Mouse (Mus musculus) hindbrain, embryonic 11.5 days (tissue): ENCODE measurements at regions not wholly inside any gene's neighbourhood (a gene's known extent, or its start where the extent isn't known, plus 50 kb on each side); places are given as distances from the start of the nearest gene placed in this dataset.
"Not testable (repeated sequence)": the region's sequence is repeated elsewhere in the genome, so short reads cannot be mapped to it uniquely, and the experiment has no call there.

Source experiments
- ATAC-seq: fragments of 200-750 bp; cut with Nextera tagmentation; 2 replicates; pipeline ENCODE4 v1.8.0; 2017; ENCODE audit warnings: mild to moderate bottlenecking, moderate TSS enrichment, moderate library complexity; ENCODE audit not compliant: low FRiP score
- DNase-seq: peaks from one replicate; pipeline ENCODE4 v3.0.0-alpha.2; 2015; ENCODE audit warnings: low spot score
- H3K27ac ChIP-seq: fragments of 300-500 bp; sonication (generic); 2 replicates; pipeline ENCODE4 v1.5.1; 2014; ENCODE audit warnings: mild to moderate bottlenecking, low read depth, low read length
- H3K27me3 ChIP-seq: fragments of 300-500 bp; sonication (generic); 2 replicates; pipeline ENCODE4 v1.6.1; 2014; ENCODE audit warnings: mild to moderate bottlenecking, low read length, moderate library complexity, mixed read lengths; ENCODE audit not compliant: control insufficient read depth, insufficient read depth
- H3K36me3 ChIP-seq: fragments of 300-500 bp; sonication (generic); 2 replicates; pipeline ENCODE4 v1.6.1; 2014; ENCODE audit warnings: mild to moderate bottlenecking, low read length, moderate library complexity, mixed read lengths; ENCODE audit not compliant: control insufficient read depth, insufficient read depth
- H3K4me1 ChIP-seq: fragments of 300-500 bp; sonication (generic); replicated peaks from 2 replicates; pipeline ENCODE4 v1.6.1; 2014; ENCODE audit warnings: low read length, mixed read lengths; ENCODE audit not compliant: control insufficient read depth, insufficient read depth
- H3K4me2 ChIP-seq: fragments of 300-500 bp; sonication (generic); replicated peaks from 2 replicates; pipeline ENCODE4 v1.6.1; 2014; ENCODE audit warnings: mild to moderate bottlenecking, low read depth, low read length
- H3K4me3 ChIP-seq: fragments of 300-500 bp; sonication (generic); 2 replicates; pipeline ENCODE4 v1.5.1; 2014; ENCODE audit warnings: low read depth, low read length
- H3K9ac ChIP-seq: fragments of 300-500 bp; sonication (generic); 2 replicates; pipeline ENCODE4 v1.6.1; 2014; ENCODE audit warnings: low read depth, low read length
- H3K9me3 ChIP-seq: fragments of 300-500 bp; sonication (generic); 2 replicates; pipeline ENCODE4 v1.6.1; 2016; ENCODE audit warnings: low read length; ENCODE audit not compliant: control insufficient read depth
- WGBS: fragments of 180-500 bp; shearing (Covaris S2); extraction: QIAGEN DNeasy Blood & Tissue Kit; methylation state at CpG from one replicate; pipeline ENCODE4 v1.1.7; 2014; 5-methylcytosine and 5-hydroxymethylcytosine counted together

DNA sequence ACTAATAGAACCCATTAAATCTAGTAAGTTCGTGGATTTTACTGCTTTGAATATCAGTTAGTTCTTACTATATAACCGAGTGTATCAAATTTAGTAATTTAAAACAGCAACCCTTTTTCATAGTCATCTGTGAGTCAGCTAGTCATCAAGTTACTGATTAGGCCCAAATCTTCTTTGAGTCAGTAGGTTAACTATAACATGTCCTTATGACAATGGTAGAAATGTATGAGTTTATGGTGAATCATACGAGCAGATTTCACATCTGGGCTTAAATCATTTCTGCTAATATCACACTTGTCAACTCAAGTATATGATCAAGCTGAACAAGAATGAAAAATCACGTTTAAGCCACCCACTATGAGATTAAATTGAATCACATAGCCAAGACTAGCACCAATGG, 226.7 kb upstream of the Arx start:
- Histone ChIP-seq H3K27ac (no peak overlapping the region), H3K4me3 (no peak overlapping the region), H3K4me1 (no peaks in the 10 kb centered on the region), H3K9me3 (no peaks in the 10 kb centered on the region), H3K36me3 (no peaks in the 10 kb centered on the region), H3K4me2 (no peak overlapping the region), H3K27me3 (no peaks in the 10 kb centered on the region), H3K9ac (no peak overlapping the region)
- no peak for ATAC-seq
- 78% methylated on average over 4 of the region's 4 CpGs for WGBS
- DNase-seq: no peak

DNA sequence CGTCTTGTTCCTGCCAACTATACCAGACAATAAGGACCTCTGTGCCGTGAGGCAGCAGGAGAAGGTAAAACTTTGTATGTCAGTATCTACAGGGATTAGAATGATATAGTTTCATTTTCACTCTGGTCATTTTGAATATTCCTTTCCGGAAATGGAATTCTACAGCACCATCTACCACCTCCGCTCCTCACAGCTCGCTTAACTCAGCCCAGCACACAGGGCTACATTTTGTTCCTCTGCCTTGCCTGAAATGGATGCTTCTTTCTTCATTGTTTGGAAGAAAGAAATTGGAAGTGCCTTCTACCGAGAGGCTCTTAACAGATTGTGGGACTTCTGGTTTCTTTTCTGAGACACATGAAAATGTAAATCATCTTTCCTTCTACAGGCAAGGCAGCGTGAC, 217.4 kb upstream of the Arx start:
- H3K27ac ChIP-seq: no peak overlapping the region
- no peaks in the 10 kb centered on the region for H3K36me3 ChIP-seq
- no peaks in the 10 kb centered on the region for H3K4me1 ChIP-seq
- no peak overlapping the region for H3K4me3 ChIP-seq
- H3K27me3 ChIP-seq: no peaks in the 10 kb centered on the region
- 67% methylated on average over 7 of the region's 7 CpGs for WGBS
- H3K9me3 ChIP-seq: no peaks in the 10 kb centered on the region
- no peak for DNase-seq
- no peak for ATAC-seq
- H3K9ac ChIP-seq: no peak overlapping the region
- H3K4me2 ChIP-seq: no peak overlapping the region

DNA sequence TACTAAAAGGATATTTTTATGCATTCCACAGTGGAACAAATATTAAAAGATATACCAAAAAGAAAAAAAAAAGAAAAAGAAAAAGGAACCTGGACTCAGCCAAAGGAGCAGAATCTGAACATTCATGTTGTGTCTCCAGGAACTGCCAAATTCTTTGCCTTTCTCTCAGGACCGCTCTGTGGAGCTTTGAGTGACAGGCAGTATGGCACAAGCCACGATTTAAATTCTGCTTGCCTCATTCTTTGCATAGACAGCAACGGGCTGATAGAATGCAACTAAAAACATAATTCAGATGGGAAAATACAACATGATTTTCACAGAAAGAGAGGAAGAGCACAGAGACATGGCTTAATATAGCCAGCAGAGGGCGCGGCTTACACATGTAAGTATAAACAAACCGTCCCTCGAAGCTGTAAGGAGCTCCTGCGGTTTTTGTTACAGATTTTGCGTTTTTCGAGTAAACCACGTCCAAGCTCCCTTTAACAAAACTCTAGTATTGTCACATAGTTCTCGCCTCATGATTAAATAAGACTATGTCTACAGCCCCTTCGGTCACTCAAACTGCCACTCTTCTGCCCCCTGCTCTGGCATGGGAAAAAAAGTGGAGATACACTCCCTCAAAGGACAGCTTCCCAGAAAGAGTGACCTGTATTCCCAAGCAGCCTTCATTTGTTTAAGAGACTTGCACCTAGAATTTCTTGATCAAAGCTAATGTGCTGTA, 216.5 kb upstream of the Arx start:
- ATAC-seq (no peak), DNase-seq (peak; percentile 74)
- Histone ChIP-seq H3K4me1 (no peaks in the 10 kb centered on the region), H3K9me3 (no peaks in the 10 kb centered on the region), H3K36me3 (no peaks in the 10 kb centered on the region), H3K27me3 (no peaks in the 10 kb centered on the region), H3K4me2 (no peak overlapping the region), H3K9ac (no peak overlapping the region), H3K27ac (no peak overlapping the region), H3K4me3 (no peak overlapping the region)
- WGBS: 18% methylated on average over 13 of the region's 13 CpGs

DNA sequence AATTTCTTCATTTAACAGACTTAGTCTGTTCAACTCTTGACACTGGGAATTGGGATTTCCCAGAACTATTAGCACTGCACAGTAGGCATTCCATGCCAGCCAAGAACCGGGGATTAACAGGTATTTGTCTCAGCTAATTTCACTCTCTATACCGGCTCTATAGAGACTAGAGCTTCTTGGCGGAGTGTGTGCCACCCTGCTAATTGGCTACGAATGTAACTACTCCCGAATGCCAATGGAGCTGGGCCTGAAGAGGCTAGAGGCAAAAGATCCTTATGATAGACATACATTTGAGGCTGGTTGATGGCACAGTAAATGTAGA, 216.0 kb upstream of the Arx start:
- Histone ChIP-seq H3K4me1 (no peaks in the 10 kb centered on the region), H3K36me3 (no peaks in the 10 kb centered on the region), H3K4me2 (no peak overlapping the region), H3K27ac (no peak overlapping the region), H3K9ac (no peak overlapping the region), H3K9me3 (no peaks in the 10 kb centered on the region), H3K27me3 (no peaks in the 10 kb centered on the region), H3K4me3 (no peak overlapping the region)
- DNase-seq (no peak), ATAC-seq (no peak)
- WGBS: 47% methylated on average over 5 of the region's 5 CpGs

- Histone ChIP-seq H3K36me3 (no peaks in the 10 kb centered on the region), H3K27ac (no peak overlapping the region), H3K9ac (no peak overlapping the region), H3K27me3 (no peaks in the 10 kb centered on the region), H3K4me3 (no peak overlapping the region), H3K4me2 (no peak overlapping the region), H3K9me3 (no peaks in the 10 kb centered on the region), H3K4me1 (no peaks in the 10 kb centered on the region)
- 25% methylated on average over 3 of the region's 3 CpGs for WGBS
- no peak for DNase-seq
- no peak for ATAC-seq
These were observed 197.3 kb upstream of the Arx start for GRCm38 (mm10) chrX:93088976-93089375.

GRCm38 (mm10) chrX:93097551-93097950, 188.7 kb upstream of the Arx start:
- Histone ChIP-seq H3K9ac (no peak overlapping the region), H3K36me3 (no peaks in the 10 kb centered on the region), H3K4me1 (no peaks in the 10 kb centered on the region), H3K4me3 (no peak overlapping the region), H3K27me3 (no peaks in the 10 kb centered on the region), H3K9me3 (no peaks in the 10 kb centered on the region), H3K4me2 (no peak overlapping the region), H3K27ac (no peak overlapping the region)
- 65% methylated on average over 2 of the region's 2 CpGs for WGBS
- ATAC-seq (no peak), DNase-seq (no peak)

DNA sequence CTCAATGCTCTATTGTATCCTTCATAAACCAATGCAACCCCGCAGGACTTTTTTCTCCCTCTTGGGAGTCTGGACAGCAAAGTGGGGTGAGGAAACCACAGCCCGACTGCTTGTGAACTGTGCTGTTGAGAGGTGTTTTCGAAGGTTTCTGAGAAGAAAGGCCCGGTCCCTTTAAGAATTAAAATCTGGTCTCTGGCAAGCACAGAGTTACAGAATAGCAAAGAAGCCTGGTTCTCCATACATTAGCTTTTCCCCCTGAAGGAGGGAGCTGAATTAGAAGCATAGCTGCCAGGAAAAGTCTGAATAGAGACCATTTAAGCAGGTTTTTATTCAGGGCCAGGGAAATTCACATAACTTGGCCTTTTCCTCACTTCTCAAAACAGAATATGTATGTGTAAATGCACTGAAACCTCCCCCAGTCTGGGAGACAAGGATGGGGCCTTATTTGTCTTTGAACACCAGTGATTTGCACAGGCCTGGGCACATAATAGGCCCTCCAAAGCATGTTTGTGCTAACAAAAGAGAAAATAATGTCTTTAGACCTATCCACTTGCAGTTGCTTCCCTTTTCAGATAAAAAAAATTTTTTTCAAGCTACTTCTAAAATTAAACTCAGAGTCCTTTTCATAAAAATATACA, 178.2 kb upstream of the Arx start:
- WGBS: 73% methylated on average over 4 of the region's 4 CpGs
- H3K4me2 ChIP-seq: no peak overlapping the region
- no peak overlapping the region for H3K4me3 ChIP-seq
- H3K4me1 ChIP-seq: no peaks in the 10 kb centered on the region
- ATAC-seq (no peak), DNase-seq (no peak)
- no peaks in the 10 kb centered on the region for H3K36me3 ChIP-seq
- H3K9me3 ChIP-seq: no peaks in the 10 kb centered on the region
- no peaks in the 10 kb centered on the region for H3K27me3 ChIP-seq
- H3K27ac ChIP-seq: no peak overlapping the region
- no peak overlapping the region for H3K9ac ChIP-seq

GRCm38 (mm10) chrX:93154367-93154766, 131.9 kb upstream of the Arx start:
- not testable (repeated sequence) for H3K27me3 ChIP-seq, H3K27ac ChIP-seq, H3K4me1 ChIP-seq, DNase-seq, ATAC-seq, H3K36me3 ChIP-seq, H3K4me3 ChIP-seq, H3K9me3 ChIP-seq, H3K4me2 ChIP-seq, H3K9ac ChIP-seq

DNA sequence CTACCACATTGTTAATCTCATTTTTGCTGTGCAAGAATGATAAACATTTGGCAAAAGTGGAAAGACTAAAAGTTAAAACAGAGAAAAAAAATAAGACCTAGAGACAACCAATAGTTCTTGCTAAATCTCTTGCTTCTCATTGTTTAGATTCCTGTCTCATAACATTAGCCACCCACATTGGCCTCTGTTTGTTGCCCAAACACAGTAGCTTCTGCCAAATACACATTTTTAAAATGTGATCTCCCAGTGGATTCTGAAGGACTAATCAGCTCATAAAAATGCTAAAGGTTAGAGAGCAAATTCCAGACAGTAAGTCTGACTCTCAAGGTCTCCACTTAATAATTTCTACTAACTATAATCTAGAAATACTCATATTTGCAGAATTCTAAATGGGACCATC, 127.1 kb upstream of the Arx start:
- H3K27me3 ChIP-seq: no peaks in the 10 kb centered on the region

More for the DNA sequence above, 127.1 kb upstream of the Arx start:
- Histone ChIP-seq H3K9ac (no peak overlapping the region), H3K9me3 (no peaks in the 10 kb centered on the region), H3K4me3 (no peak overlapping the region), H3K36me3 (no peaks in the 10 kb centered on the region), H3K27ac (no peak overlapping the region), H3K4me1 (no peaks in the 10 kb centered on the region), H3K4me2 (no peak overlapping the region)
- ATAC-seq (no peak), DNase-seq (no peak)
